Mouse (Mus musculus) liver, postnatal 0 days (tissue): ENCODE results near the gene Krt90. TPM values are rescaled to one million over a fixed set of nuclear protein-coding genes. Genes with fewer than 3 reads are reported as not detected.

Source experiments
- ATAC-seq: fragments of 200-750 bp; cut with Nextera tagmentation; 2 replicates; pipeline ENCODE4 v1.8.0; 2017; ENCODE audit warnings: mild to moderate bottlenecking, moderate library complexity
- DNase-seq: peaks from one replicate; pipeline ENCODE4 v3.0.0-alpha.2; 2016
- H3K27ac ChIP-seq: fragments of 300-500 bp; sonication (generic); 2 replicates; pipeline ENCODE4 v1.5.1; 2014; ENCODE audit warnings: antibody characterized with exemption, moderate library complexity, mild to moderate bottlenecking, low read depth
- H3K27me3 ChIP-seq: fragments of 300-500 bp; sonication (generic); 2 replicates; pipeline ENCODE4 v1.6.1; 2014; ENCODE audit warnings: low read length, control low read depth, mixed read lengths; ENCODE audit not compliant: insufficient read depth
- H3K36me3 ChIP-seq: fragments of 300-500 bp; sonication (generic); replicated peaks from 2 replicates; pipeline ENCODE4 v1.6.1; 2014; ENCODE audit warnings: mild to moderate bottlenecking, control low read depth, low read length, moderate library complexity, mixed read lengths; ENCODE audit not compliant: insufficient read depth
- H3K4me1 ChIP-seq: fragments of 300-500 bp; sonication (generic); 2 replicates; pipeline ENCODE4 v1.6.1; 2014; ENCODE audit warnings: antibody characterized with exemption, mild to moderate bottlenecking, control low read depth; ENCODE audit not compliant: insufficient read depth
- H3K4me2 ChIP-seq: fragments of 300-500 bp; sonication (generic); 2 replicates; pipeline ENCODE4 v1.6.1; 2014; ENCODE audit warnings: low read depth, mild to moderate bottlenecking, low read length, moderate library complexity, mixed read lengths
- H3K4me3 ChIP-seq: fragments of 300-500 bp; sonication (generic); 2 replicates; pipeline ENCODE4 v1.5.1; 2014; ENCODE audit warnings: low read depth, low read length
- H3K9ac ChIP-seq: fragments of 300-500 bp; sonication (generic); replicated peaks from 2 replicates; pipeline ENCODE4 v1.6.1; 2014; ENCODE audit warnings: mild to moderate bottlenecking, moderate library complexity
- H3K9me3 ChIP-seq: fragments of 300-500 bp; sonication (generic); 2 replicates; pipeline ENCODE4 v1.6.1; 2016; ENCODE audit warnings: mild to moderate bottlenecking, control low read depth, low read length, mixed read lengths
- CTCF ChIP-seq: sonication (generic); IDR thresholded peaks from 2 replicates; pipeline ENCODE4 v1.5.1; 2016; ENCODE audit warnings: antibody characterized with exemption, low read depth
- EP300 ChIP-seq: IDR thresholded peaks from 2 replicates; pipeline ENCODE4 v1.6.1; 2016; ENCODE audit warnings: antibody characterized with exemption, low read depth, mild to moderate bottlenecking
- WGBS: fragments of 180-500 bp; shearing (Covaris S2); extraction: QIAGEN DNeasy Blood & Tissue Kit; methylation state at CpG from one replicate; pipeline ENCODE4 v1.1.7; 2014; ENCODE audit not compliant: insufficient replicate concordance; 5-methylcytosine and 5-hydroxymethylcytosine counted together
- polyA plus RNA-seq: library from polyadenylated mRNA; unstranded; fragments of >200 nt; fragmentation: Nextera tagmentation; extraction: Ambion mirVana; gene quantifications from 2 replicates; pipeline ENCODE4 v1.2.1, GENCODE M21; 2015

The Krt90 gene
- polyA plus RNA-seq, result not detected in 2 replicates

- Histone ChIP-seq H3K9ac (no peak within 1 kb of the TSS), H3K36me3 (no peaks in the 10 kb centered on the region), H3K4me1 (no peaks in the 10 kb centered on the region), H3K27me3 (0 out of 2 replicates have a peak, but pooled peaks cover 2% of the 10 kb centered on the region), H3K9me3 (no peaks in the 10 kb centered on the region), H3K4me2 (no peak within 1 kb of the TSS), H3K4me3 (no peak within 1 kb of the TSS), H3K27ac (no peak within 1 kb of the TSS)
- DNase-seq (no peak), ATAC-seq (no peak)
- WGBS, result 57% methylated on average over 5 of the region's 5 CpGs
- TF ChIP-seq EP300 (no peak), CTCF (no peak)
Measured at GRCm38 (mm10) chr15:101562850-101563249, at the start of gene Krt90. TSS of gene Krt90 (minus strand) at chr15:101562950.

- Histone ChIP-seq H3K27ac (no peak overlapping the region), H3K27me3 (no peaks in the 10 kb centered on the region), H3K9me3 (no peaks in the 10 kb centered on the region; the same call in 1 of the 2 replicates), H3K4me1 (no peaks in the 10 kb centered on the region), H3K9ac (no peak overlapping the region), H3K4me2 (no peak overlapping the region), H3K36me3 (no peaks in the 10 kb centered on the region), H3K4me3 (no peak overlapping the region)
- no peak for DNase-seq
- no peak for TF ChIP-seq EP300
- no peak for TF ChIP-seq CTCF
- no peak for ATAC-seq
- WGBS, result 55% methylated on average over 6 of the region's 6 CpGs
Measured at GRCm38 (mm10) chr15:101599123-101599522, 36.4 kb upstream of the Krt90 start.

GRCm38 (mm10) chr15:101588216-101588615 lies 25.5 kb upstream of the Krt90 start:
- no peak overlapping the region for H3K4me3 ChIP-seq
- ATAC-seq, result no peak
- no peaks in the 10 kb centered on the region; the same call in 1 of the 2 replicates for H3K27me3 ChIP-seq
- no peak overlapping the region for H3K4me2 ChIP-seq
- H3K9ac ChIP-seq, result no peak overlapping the region
- DNase-seq, result no peak
- no peaks in the 10 kb centered on the region for H3K4me1 ChIP-seq
- 66% methylated on average over 10 of the region's 10 CpGs for WGBS
- H3K27ac ChIP-seq, result no peak overlapping the region
- no peak for TF ChIP-seq EP300
- TF ChIP-seq CTCF, result peak; percentile 37
- H3K36me3 ChIP-seq, result no peaks in the 10 kb centered on the region
- no peaks in the 10 kb centered on the region for H3K9me3 ChIP-seq

- no peak for DNase-seq
- H3K9ac ChIP-seq, result no peak overlapping the region
- H3K9me3 ChIP-seq, result no peaks in the 10 kb centered on the region
- H3K27me3 ChIP-seq, result no peaks in the 10 kb centered on the region; the same call in 1 of the 2 replicates
- no peaks in the 10 kb centered on the region for H3K4me1 ChIP-seq
- no peak overlapping the region for H3K4me2 ChIP-seq
- no peak overlapping the region for H3K4me3 ChIP-seq
- no peak overlapping the region for H3K27ac ChIP-seq
- H3K36me3 ChIP-seq, result no peaks in the 10 kb centered on the region
- TF ChIP-seq CTCF (no peak), EP300 (no peak)
- ATAC-seq, result no peak
- WGBS, result 44% methylated on average over 2 of the region's 2 CpGs
Measured at GRCm38 (mm10) chr15:101584456-101584855, 21.7 kb upstream of the Krt90 start.

GRCm38 (mm10) chr15:101583211-101583965 lies 20.6 kb upstream of the Krt90 start:
- H3K9ac ChIP-seq, result no peak overlapping the region
- H3K4me2 ChIP-seq, result no peak overlapping the region
- H3K4me1 ChIP-seq, result no peaks in the 10 kb centered on the region
- DNase-seq (no peak), ATAC-seq (no peak)
- no peak overlapping the region for H3K27ac ChIP-seq
- no peaks in the 10 kb centered on the region for H3K36me3 ChIP-seq
- TF ChIP-seq EP300 (no peak), CTCF (no peak)
- WGBS, result 61% methylated on average over 8 of the region's 8 CpGs
- no peaks in the 10 kb centered on the region; the same call in 1 of the 2 replicates for H3K27me3 ChIP-seq
- no peak overlapping the region for H3K4me3 ChIP-seq
- no peaks in the 10 kb centered on the region for H3K9me3 ChIP-seq

- H3K9ac ChIP-seq, result no peak overlapping the region
- DNase-seq (no peak), ATAC-seq (no peak)
- H3K27ac ChIP-seq, result no peak overlapping the region
- no peaks in the 10 kb centered on the region for H3K36me3 ChIP-seq
- H3K27me3 ChIP-seq, result no peaks in the 10 kb centered on the region; the same call in 1 of the 2 replicates
- H3K9me3 ChIP-seq, result no peaks in the 10 kb centered on the region
- 55% methylated on average over 3 of the region's 3 CpGs for WGBS
- TF ChIP-seq EP300 (no peak), CTCF (no peak)
- H3K4me3 ChIP-seq, result no peak overlapping the region
- H3K4me2 ChIP-seq, result no peak overlapping the region
- no peaks in the 10 kb centered on the region for H3K4me1 ChIP-seq
Measured at GRCm38 (mm10) chr15:101581701-101582100, 19.0 kb upstream of the Krt90 start.
